Mouse (Mus musculus) adrenal gland, adult 8-10 months (tissue): ENCODE measurements around the gene Tbc1d2. TPM values are rescaled to one million over a fixed set of nuclear protein-coding genes. Genes with fewer than 3 reads are reported as not detected.
"Not testable (repeated sequence)": the region's sequence is repeated elsewhere in the genome, so short reads cannot be mapped to it uniquely, and the experiment has no call there.

Source experiments
- DNase-seq: peaks from one replicate; pipeline ENCODE4 v3.0.0; 2022
- total RNA-seq, 4 experiments: library from RNA; stranded (reverse); gene quantifications; 2 replicates each; pipeline ENCODE4 v1.2.4; 2022

Tbc1d2 gene
- total RNA-seq, 4 experiments from 2014 or later = 2.6 to 10.5 (median 7.0) TPM

GRCm38 (mm10) chr4:46600473-46601257, 49.3 kb downstream of the Tbc1d2 start:
- DNase-seq = no peak

- DNase-seq = not testable (repeated sequence)
These were observed 50.4 kb downstream of the Tbc1d2 start for GRCm38 (mm10) chr4:46599609-46600008.

- no peak for DNase-seq
These were observed 51.0 kb downstream of the Tbc1d2 start for GRCm38 (mm10) chr4:46598981-46599380.

GRCm38 (mm10) chr4:46598111-46598510, 51.9 kb downstream of the Tbc1d2 start:
- DNase-seq = no peak

- no peak for DNase-seq
These were observed 52.6 kb downstream of the Tbc1d2 start for GRCm38 (mm10) chr4:46597286-46597961.

GRCm38 (mm10) chr4:46596398-46596797, 53.6 kb downstream of the Tbc1d2 start:
- DNase-seq = no peak

GRCm38 (mm10) chr4:46594131-46594530, 55.9 kb downstream of the Tbc1d2 start:
- DNase-seq = no peak

- DNase-seq = no peak
These were observed 56.5 kb downstream of the Tbc1d2 start for GRCm38 (mm10) chr4:46593472-46593871.

GRCm38 (mm10) chr4:46591833-46592520, 58.0 kb downstream of the Tbc1d2 start:
- no peak for DNase-seq

GRCm38 (mm10) chr4:46590810-46591209, 59.2 kb downstream of the Tbc1d2 start:
- no peak for DNase-seq

- no peak for DNase-seq
These were observed 59.9 kb downstream of the Tbc1d2 start for GRCm38 (mm10) chr4:46589946-46590684.

- DNase-seq = no peak
These were observed 60.9 kb downstream of the Tbc1d2 start for GRCm38 (mm10) chr4:46589151-46589550.

GRCm38 (mm10) chr4:46586473-46586872, 63.5 kb downstream of the Tbc1d2 start:
- DNase-seq = no peak

- no peak for DNase-seq
These were observed 64.2 kb downstream of the Tbc1d2 start for GRCm38 (mm10) chr4:46585811-46586190.

- no peak for DNase-seq
These were observed 64.8 kb downstream of the Tbc1d2 start for GRCm38 (mm10) chr4:46585041-46585810.

GRCm38 (mm10) chr4:46584536-46584935, 65.5 kb downstream of the Tbc1d2 start:
- not testable (repeated sequence) for DNase-seq

- not testable (repeated sequence) for DNase-seq
These were observed 65.9 kb downstream of the Tbc1d2 start for GRCm38 (mm10) chr4:46584084-46584483.

- DNase-seq = not testable (repeated sequence)
These were observed 68.0 kb downstream of the Tbc1d2 start for GRCm38 (mm10) chr4:46582024-46582423.

- not testable (repeated sequence) for DNase-seq
These were observed 68.4 kb downstream of the Tbc1d2 start for GRCm38 (mm10) chr4:46581577-46581976.

GRCm38 (mm10) chr4:46580799-46581243, 69.2 kb downstream of the Tbc1d2 start:
- DNase-seq = not testable (repeated sequence)

- not testable (repeated sequence) for DNase-seq
These were observed 71.1 kb downstream of the Tbc1d2 start for GRCm38 (mm10) chr4:46578796-46579346.
